Mouse (Mus musculus): ENCODE measurements at regions not wholly inside any gene's neighbourhood (a gene's known extent, or its start where the extent isn't known, plus 50 kb on each side); places are given as distances from the start of the nearest gene placed in this dataset.

- Histone ChIP-seq H3K36me3 (ENCODE audit: control insufficient read depth, insufficient read depth, low read length) (no peaks in the 10 kb centered on the region), H3K4me1 (ENCODE audit: control insufficient read depth, insufficient read depth, low read length) (peaks cover 12% of the 10 kb centered on the region), H3K27me3 (ENCODE audit: control insufficient read depth, insufficient read depth, low read depth, low read length) (no peaks in the 10 kb centered on the region; the same call in 1 of the 2 replicates), H3K4me2 (ENCODE audit: low read length) (no peak overlapping the region), H3K9ac (ENCODE audit: low read depth, low read length) (no peak overlapping the region), H3K9me3 (replicated peaks; ENCODE audit: control insufficient read depth, low read length, poor library complexity, severe bottlenecking) (no peaks in the 10 kb centered on the region), H3K27ac (ENCODE audit: low read length) (no peak overlapping the region), H3K4me3 (ENCODE audit: low read depth, low read length) (no peak overlapping the region)
- no peak for ATAC-seq
- 50% methylated on average over 2 of the region's 2 CpGs for WGBS
These were observed 320.1 kb upstream of the Tmem229a start for GRCm38 (mm10) chr6:25276221-25276620.

- 90% methylated on average over 1 of the region's 1 CpGs for WGBS
- Histone ChIP-seq H3K4me2 (ENCODE audit: low read length) (no peak overlapping the region), H3K4me3 (ENCODE audit: low read depth, low read length) (no peak overlapping the region), H3K9me3 (replicated peaks; ENCODE audit: control insufficient read depth, low read length, poor library complexity, severe bottlenecking) (no peaks in the 10 kb centered on the region), H3K27ac (ENCODE audit: low read length) (no peak overlapping the region), H3K27me3 (ENCODE audit: control insufficient read depth, insufficient read depth, low read depth, low read length) (no peaks in the 10 kb centered on the region), H3K9ac (ENCODE audit: low read depth, low read length) (no peak overlapping the region), H3K4me1 (ENCODE audit: control insufficient read depth, insufficient read depth, low read length) (no peaks in the 10 kb centered on the region), H3K36me3 (ENCODE audit: control insufficient read depth, insufficient read depth, low read length) (no peaks in the 10 kb centered on the region)
- no peak for ATAC-seq
These were observed 304.5 kb upstream of the Tmem229a start for GRCm38 (mm10) chr6:25260559-25260958.

GRCm38 (mm10) chr6:25255762-25256161 is 299.7 kb upstream of the Tmem229a start:
- 76% methylated on average over 2 of the region's 2 CpGs for WGBS
- ATAC-seq, result no peak
- H3K4me1 ChIP-seq (ENCODE audit: control insufficient read depth, insufficient read depth, low read length), result no peaks in the 10 kb centered on the region
- H3K27me3 ChIP-seq (ENCODE audit: control insufficient read depth, insufficient read depth, low read depth, low read length), result no peaks in the 10 kb centered on the region
- no peaks in the 10 kb centered on the region for H3K36me3 ChIP-seq (ENCODE audit: control insufficient read depth, insufficient read depth, low read length)
- no peaks in the 10 kb centered on the region for H3K9me3 ChIP-seq (replicated peaks; ENCODE audit: control insufficient read depth, low read length, poor library complexity, severe bottlenecking)
- H3K4me3 ChIP-seq (ENCODE audit: low read depth, low read length), result no peak overlapping the region
- no peak overlapping the region for H3K9ac ChIP-seq (ENCODE audit: low read depth, low read length)
- H3K27ac ChIP-seq (ENCODE audit: low read length), result no peak overlapping the region
- no peak overlapping the region for H3K4me2 ChIP-seq (ENCODE audit: low read length)

- H3K9me3 ChIP-seq (replicated peaks; ENCODE audit: control insufficient read depth, low read length, poor library complexity, severe bottlenecking), result no peaks in the 10 kb centered on the region
- H3K4me1 ChIP-seq (ENCODE audit: control insufficient read depth, insufficient read depth, low read length), result no peaks in the 10 kb centered on the region
- no peak overlapping the region for H3K27ac ChIP-seq (ENCODE audit: low read length)
- H3K9ac ChIP-seq (ENCODE audit: low read depth, low read length), result no peak overlapping the region
- 67% methylated on average over 2 of the region's 2 CpGs for WGBS
- H3K27me3 ChIP-seq (ENCODE audit: control insufficient read depth, insufficient read depth, low read depth, low read length), result no peaks in the 10 kb centered on the region
- no peak overlapping the region for H3K4me2 ChIP-seq (ENCODE audit: low read length)
- no peak overlapping the region for H3K4me3 ChIP-seq (ENCODE audit: low read depth, low read length)
- ATAC-seq, result no peak
- H3K36me3 ChIP-seq (ENCODE audit: control insufficient read depth, insufficient read depth, low read length), result no peaks in the 10 kb centered on the region
These were observed 280.9 kb upstream of the Tmem229a start for GRCm38 (mm10) chr6:25237021-25237420.

- no peaks in the 10 kb centered on the region for H3K4me1 ChIP-seq (ENCODE audit: control insufficient read depth, insufficient read depth, low read length)
- no peak overlapping the region for H3K27ac ChIP-seq (ENCODE audit: low read length)
- no peak overlapping the region for H3K4me3 ChIP-seq (ENCODE audit: low read depth, low read length)
- H3K4me2 ChIP-seq (ENCODE audit: low read length), result no peak overlapping the region
- no peaks in the 10 kb centered on the region for H3K9me3 ChIP-seq (replicated peaks; ENCODE audit: control insufficient read depth, low read length, poor library complexity, severe bottlenecking)
- no peak overlapping the region for H3K9ac ChIP-seq (ENCODE audit: low read depth, low read length)
- no peaks in the 10 kb centered on the region for H3K36me3 ChIP-seq (ENCODE audit: control insufficient read depth, insufficient read depth, low read length)
- ATAC-seq, result peak; percentile 78
- 52% methylated on average over 3 of the region's 3 CpGs for WGBS
- H3K27me3 ChIP-seq (ENCODE audit: control insufficient read depth, insufficient read depth, low read depth, low read length), result no peaks in the 10 kb centered on the region
These were observed 280.5 kb upstream of the Tmem229a start for GRCm38 (mm10) chr6:25236616-25237015.

All from midbrain, embryonic 16.5 days (tissue).